Mouse (Mus musculus) frontal cortex, adult (tissue): ENCODE results near the gene Gm17545.

Experiments
- ATAC-seq: cut with Nextera tagmentation; 2 replicates; pipeline ENCODE4 v1.9.2; 2017; ENCODE audit warnings: mild to moderate bottlenecking, moderate library complexity, mixed read lengths; ENCODE audit not compliant: low TSS enrichment

The Gm17545 gene

DNA sequence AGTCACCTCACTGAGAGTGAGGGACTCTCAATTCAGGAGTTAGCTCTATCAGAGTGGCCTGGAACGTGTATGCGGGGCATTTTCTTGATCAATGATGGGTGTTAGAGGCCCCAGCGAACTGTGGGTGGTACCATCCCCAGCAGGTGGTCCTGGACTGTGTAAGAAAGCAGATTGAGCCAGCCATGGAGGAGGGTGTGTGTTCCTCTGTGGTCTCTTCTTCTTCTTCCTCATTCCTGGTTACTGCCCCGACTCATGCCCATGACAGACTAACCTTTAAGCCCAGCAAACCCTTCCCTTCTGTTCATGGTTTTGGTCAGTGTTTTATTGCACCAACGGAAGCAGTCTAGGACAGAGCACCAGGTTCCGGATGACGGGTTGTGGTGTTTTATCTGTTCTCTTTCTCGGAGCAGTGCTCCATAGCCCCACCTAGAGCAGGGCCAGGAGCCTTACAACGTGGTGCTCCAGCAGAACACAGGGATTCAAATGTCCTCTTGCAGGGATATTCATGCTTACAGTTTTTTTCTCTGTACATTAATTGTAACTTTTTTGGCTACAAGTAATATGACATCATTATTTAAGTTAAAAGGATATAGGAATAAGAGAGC lies 40.2 kb downstream of the Gm17545 start:
- ATAC-seq, result no peak

- ATAC-seq, result no peak
Observed at GRCm38 (mm10) chr9:22495133-22495532, 41.0 kb downstream of the Gm17545 start.

- no peak for ATAC-seq
Observed at GRCm38 (mm10) chr9:22497021-22497767, 43.1 kb downstream of the Gm17545 start.

DNA sequence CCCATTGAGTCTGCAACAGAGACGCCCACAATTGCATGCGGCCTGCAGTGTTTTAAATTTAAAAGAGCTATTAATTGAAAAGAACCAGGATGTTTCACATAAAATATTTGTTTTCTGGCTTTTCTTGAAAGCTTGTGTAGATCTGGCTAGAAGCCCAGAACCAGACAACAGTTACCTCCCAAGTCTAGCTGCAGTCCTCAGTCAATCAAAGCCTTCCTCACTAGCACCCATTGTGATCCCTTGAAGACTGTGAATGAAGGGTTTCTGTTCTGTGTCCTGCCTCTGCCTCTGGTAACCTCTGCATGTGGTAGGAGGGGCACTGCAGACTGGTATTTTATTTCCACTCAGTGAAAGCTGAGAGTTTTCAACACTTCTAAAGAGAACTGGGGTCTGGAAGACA lies 48.9 kb downstream of the Gm17545 start:
- no peak for ATAC-seq

- no peak for ATAC-seq
Observed at GRCm38 (mm10) chr9:22503581-22503980, 49.5 kb downstream of the Gm17545 start.

DNA sequence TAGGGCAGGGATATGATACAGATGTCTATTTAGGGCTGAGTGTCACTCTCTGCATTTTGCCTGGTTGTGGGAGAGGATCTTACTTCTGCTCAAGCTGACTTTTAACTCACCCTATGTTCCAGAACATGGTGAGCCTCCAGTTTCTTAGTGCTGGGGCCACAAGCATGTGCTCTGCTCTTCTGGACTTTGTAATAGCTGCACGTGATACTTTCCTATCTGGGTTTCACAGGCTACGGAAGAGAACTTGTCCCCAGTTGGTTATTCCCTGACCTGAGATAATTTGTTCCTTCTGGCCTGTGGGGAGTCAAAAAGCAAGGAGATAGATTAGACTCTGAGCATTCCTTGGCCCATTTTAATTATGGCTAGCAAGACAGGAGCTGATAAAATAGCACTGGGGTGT lies 51.5 kb downstream of the Gm17545 start:
- no peak for ATAC-seq
